22 mouse cellular contexts compared by ENCODE assay signal in genomic region chr1:36988161-36988560, GRCm38 (mm10). TPM values are rescaled to one million over a fixed set of nuclear protein-coding genes. Genes with fewer than 3 reads are reported as not detected.
A peak's percentile ranks its signal among the peaks of the same experiment; 100 is the strongest.
DNase-seq lines count a peak whose midpoint lies in the region; ATAC-seq and TF ChIP-seq lines count a peak whose summit lies in the region.
"Had no signal": no experiment of that assay in that cellular context is flagged by ENCODE, and none has a peak within 500 bp of the region (broad histone marks: within the 10 kb centered on the region; RNA-seq: fewer than 3 reads in every experiment).

No protein-coding gene starts in this region.

- no peaks in the 10 kb centered on the region for H3K9me3 ChIP-seq in embryonic facial prominence, embryonic 14.5 days (ENCODE audit: control insufficient read depth, low read length)
- H3K9me3 ChIP-seq in embryonic facial prominence, embryonic 10.5 days = no peaks in the 10 kb centered on the region
- peaks cover 4% of the 10 kb centered on the region; the same call in 1 of the 2 replicates for H3K9me3 ChIP-seq in E14TG2a.4 (ENCODE audit: low read length)
- H3K9me3 ChIP-seq in midbrain, embryonic 14.5 days (ENCODE audit: control insufficient read depth, low read length) = no peaks in the 10 kb centered on the region
- H3K9me3 ChIP-seq: embryonic facial prominence, embryonic 15.5 days; forebrain, embryonic 10.5 days; forebrain, embryonic 15.5 days; G1E; heart, embryonic 13.5 days; hindbrain, embryonic 12.5 days had no signal

- no peak overlapping the region for H3K9ac ChIP-seq in embryonic facial prominence, embryonic 14.5 days (ENCODE audit: low read depth, low read length)
- H3K9ac ChIP-seq in midbrain, embryonic 14.5 days (replicated peaks; ENCODE audit: low read length) = no peak overlapping the region
- H3K9ac ChIP-seq: embryonic facial prominence, embryonic 15.5 days; forebrain, embryonic 15.5 days; heart, embryonic 13.5 days; hindbrain, embryonic 12.5 days had no signal

- no peak for TF ChIP-seq CTCF in E14TG2a.4 (conservative IDR thresholded peaks at IDR 0.05; ENCODE audit: low read length)
- no peak for TF ChIP-seq CTCF in kidney, adult 2 months (conservative IDR thresholded peaks at IDR 0.05; ENCODE audit: insufficient read depth, insufficient read length, low read depth, low read length)

- H3K4me1 ChIP-seq in embryonic facial prominence, embryonic 14.5 days (ENCODE audit: control insufficient read depth, insufficient read depth, low read length) = no peaks in the 10 kb centered on the region; the same call in 1 of the 2 replicates
- H3K4me1 ChIP-seq in embryonic facial prominence, embryonic 10.5 days = peaks cover 22% of the 10 kb centered on the region
- peaks cover 73% of the 10 kb centered on the region for H3K4me1 ChIP-seq in E14TG2a.4 (replicated peaks; ENCODE audit: low read depth, low read length)
- H3K4me1 ChIP-seq in kidney, adult 2 months (ENCODE audit: control insufficient read depth, insufficient read depth, low read length) = no peaks in the 10 kb centered on the region
- 0 out of 2 replicates have a peak, but pooled peaks cover 5% of the 10 kb centered on the region for H3K4me1 ChIP-seq in midbrain, embryonic 14.5 days (ENCODE audit: control insufficient read depth, insufficient read depth, low read length)
- H3K4me1 ChIP-seq: heart, embryonic 13.5 days had no signal

- 81% methylated on average over 6 of the region's 6 CpGs for whole genome bisulfite sequencing in embryonic facial prominence, embryonic 14.5 days
- 83% methylated on average over 6 of the region's 6 CpGs for WGBS in embryonic facial prominence, embryonic 10.5 days
- WGBS in kidney, adult 2 months = 72% methylated on average over 6 of the region's 6 CpGs
- 81% methylated on average over 6 of the region's 6 CpGs for WGBS in midbrain, embryonic 14.5 days

- DNase-seq in embryonic facial prominence, embryonic 14.5 days (ENCODE audit: low spot score) = peak; percentile 22
- DNase-seq in embryonic facial prominence, embryonic 10.5 days (ENCODE audit: low spot score) = no peak
- peak; percentile 30 for DNase-seq in 3134 (ENCODE audit: extremely low read depth, insufficient read length, low spot score)
- DNase-seq in ZHBTc4 (ENCODE audit: low read depth, low spot score) = peak; percentile 57
- DNase-seq in kidney, adult 2 months = no peak
- no peak for DNase-seq in thymus, postnatal 14 days
- no peak for DNase-seq in midbrain, embryonic 14.5 days
- DNase-seq: adrenal gland, postnatal 14 days; cerebellum, adult 11-12 months; cerebellum, adult 9-10 months; cerebellum, postnatal 25 days; gastrocnemius, postnatal 36 days; heart, postnatal 4 days had no signal

- no peak for ATAC-seq in embryonic facial prominence, embryonic 14.5 days (ENCODE audit: low read depth)
- no peak for ATAC-seq in midbrain, embryonic 14.5 days (ENCODE audit: low FRiP score, low TSS enrichment)
- ATAC-seq: forebrain, embryonic 15.5 days; hindbrain, embryonic 16.5 days had no signal

- no peak for TF ChIP-seq POLR2A in kidney, adult 2 months (IDR thresholded peaks at IDR 0.05; ENCODE audit: low read depth, low read length)

- H3K4me2 ChIP-seq in embryonic facial prominence, embryonic 14.5 days (ENCODE audit: low read depth, low read length) = no peak overlapping the region
- H3K4me2 ChIP-seq in midbrain, embryonic 14.5 days (ENCODE audit: low read length) = no peak overlapping the region
- H3K4me2 ChIP-seq: embryonic facial prominence, embryonic 15.5 days; forebrain, embryonic 15.5 days; heart, embryonic 13.5 days; hindbrain, embryonic 12.5 days had no signal

- H3K4me3 ChIP-seq in embryonic facial prominence, embryonic 14.5 days (ENCODE audit: low read depth, low read length) = no peak overlapping the region
- no peak overlapping the region for H3K4me3 ChIP-seq in embryonic facial prominence, embryonic 10.5 days
- H3K4me3 ChIP-seq in E14TG2a.4 (replicated peaks; ENCODE audit: low read length) = 0 out of 2 replicates have a peak overlapping the region, but pooled peaks have one; percentile 8
- H3K4me3 ChIP-seq in kidney, adult 2 months (ENCODE audit: insufficient read depth, low read depth, low read length) = no peak overlapping the region
- no peak overlapping the region for H3K4me3 ChIP-seq in midbrain, embryonic 14.5 days (replicated peaks; ENCODE audit: low read depth, low read length)
- H3K4me3 ChIP-seq: embryonic facial prominence, embryonic 15.5 days; erythroblast, embryonic 14.5 days; forebrain, embryonic 10.5 days; forebrain, embryonic 15.5 days; heart, embryonic 13.5 days; hindbrain, embryonic 12.5 days had no signal

- no peak overlapping the region for H3K27ac ChIP-seq in embryonic facial prominence, embryonic 14.5 days (replicated peaks; ENCODE audit: low read depth, low read length)
- no peak overlapping the region for H3K27ac ChIP-seq in embryonic facial prominence, embryonic 10.5 days (replicated peaks)
- no peak overlapping the region for H3K27ac ChIP-seq in kidney, adult 2 months (ENCODE audit: insufficient read depth, low read depth, low read length)
- H3K27ac ChIP-seq in midbrain, embryonic 14.5 days (replicated peaks; ENCODE audit: low read depth, low read length) = no peak overlapping the region
- H3K27ac ChIP-seq: embryonic facial prominence, embryonic 15.5 days; forebrain, embryonic 10.5 days; forebrain, embryonic 15.5 days; heart, embryonic 13.5 days; hindbrain, embryonic 12.5 days had no signal

- no peaks in the 10 kb centered on the region for H3K36me3 ChIP-seq in embryonic facial prominence, embryonic 14.5 days (ENCODE audit: control insufficient read depth, insufficient read depth, low read length)
- H3K36me3 ChIP-seq in embryonic facial prominence, embryonic 10.5 days (replicated peaks) = no peaks in the 10 kb centered on the region
- no peaks in the 10 kb centered on the region for H3K36me3 ChIP-seq in E14TG2a.4 (ENCODE audit: insufficient read depth, low read length)
- no peaks in the 10 kb centered on the region for H3K36me3 ChIP-seq in kidney, adult 2 months (ENCODE audit: control insufficient read depth, insufficient read depth, low read length)
- no peaks in the 10 kb centered on the region for H3K36me3 ChIP-seq in midbrain, embryonic 14.5 days (ENCODE audit: control insufficient read depth, insufficient read depth, low read length)
- H3K36me3 ChIP-seq: embryonic facial prominence, embryonic 15.5 days; forebrain, embryonic 10.5 days; forebrain, embryonic 15.5 days; G1E; heart, embryonic 13.5 days; hindbrain, embryonic 12.5 days had no signal

- no peaks in the 10 kb centered on the region for H3K27me3 ChIP-seq in embryonic facial prominence, embryonic 14.5 days (replicated peaks; ENCODE audit: control insufficient read depth, insufficient read depth, low read length)
- H3K27me3 ChIP-seq in embryonic facial prominence, embryonic 10.5 days (replicated peaks; ENCODE audit: low read depth, poor library complexity, severe bottlenecking) = peaks cover 25% of the 10 kb centered on the region
- H3K27me3 ChIP-seq in E14TG2a.4 (ENCODE audit: insufficient read depth, low read length) = no peaks in the 10 kb centered on the region
- H3K27me3 ChIP-seq in kidney, adult 2 months (replicated peaks; ENCODE audit: control insufficient read depth, insufficient read depth, low read length) = no peaks in the 10 kb centered on the region
- no peaks in the 10 kb centered on the region for H3K27me3 ChIP-seq in midbrain, embryonic 14.5 days (ENCODE audit: control insufficient read depth, insufficient read depth, low read length)
- H3K27me3 ChIP-seq: embryonic facial prominence, embryonic 15.5 days; forebrain, embryonic 15.5 days; heart, embryonic 13.5 days; hindbrain, embryonic 12.5 days had no signal

RNA-seq across cellular contexts. Expression of gene Vwa3b, which starts 38.2 kb away (rescaled TPM):
- polyA plus RNA-seq in embryonic facial prominence, embryonic 14.5 days (2014; fragmentation: Nextera tagmentation; extraction: Ambion mirVana) = 2.0 and 2.3 TPM in 2 replicates
- 0.42 and 0.48 TPM in 2 replicates for polyA plus RNA-seq in embryonic facial prominence, embryonic 10.5 days (2016; fragmentation: Nextera tagmentation; extraction: Ambion mirVana)
- 0.14 and 0.34 TPM in 2 replicates for polyA plus RNA-seq in kidney, adult 2 months (2012; rRNA removed)
- 0.34 and 0.54 TPM in 2 replicates for polyA plus RNA-seq in midbrain, embryonic 14.5 days (2014; fragmentation: Nextera tagmentation; extraction: Ambion mirVana)
- polyA plus RNA-seq: erythroblast, embryonic 14.5 days; G1E had no signal

RNA-seq across cellular contexts. Expression of gene Tmem131, which starts 44.7 kb away (rescaled TPM):
- 21.3 and 22.4 TPM in 2 replicates for polyA plus RNA-seq in embryonic facial prominence, embryonic 14.5 days (2014; fragmentation: Nextera tagmentation; extraction: Ambion mirVana)
- polyA plus RNA-seq in embryonic facial prominence, embryonic 10.5 days (2016; fragmentation: Nextera tagmentation; extraction: Ambion mirVana) = 14.0 and 14.4 TPM in 2 replicates
- 18.9 and 19.0 TPM in 2 replicates for polyA plus RNA-seq in kidney, adult 2 months (2012; rRNA removed)
- 19.5 and 23.1 TPM in 2 replicates for polyA plus RNA-seq in midbrain, embryonic 14.5 days (2014; fragmentation: Nextera tagmentation; extraction: Ambion mirVana)

Comparison
In these comparisons a context has a peak if more than half of its experiments do, and no peak if none do; other contexts are left out.
1. DNase-seq: peak in embryonic facial prominence, embryonic 14.5 days (single experiment), 3134 (single experiment) and ZHBTc4 (single experiment); none in embryonic facial prominence, embryonic 10.5 days (single experiment), kidney, adult 2 months (single experiment), thymus, postnatal 14 days (single experiment) and midbrain, embryonic 14.5 days (single experiment).